Mouse (Mus musculus) limb, embryonic 12.5 days (tissue): ENCODE results near the gene Slc11a1. TPM values are rescaled to one million over a fixed set of nuclear protein-coding genes. Genes with fewer than 3 reads are reported as not detected.
A peak's percentile ranks its signal among the peaks of the same experiment; 100 is the strongest.

ENCODE experiments used
- ATAC-seq: fragments of 200-750 bp; cut with Nextera tagmentation; 2 replicates; pipeline ENCODE4 v1.8.0; 2017; ENCODE audit warnings: low read depth, moderate TSS enrichment; ENCODE audit not compliant: insufficient number of reproducible peaks, insufficient read depth, low FRiP score, low TSS enrichment
- H3K27ac ChIP-seq: fragments of 300-500 bp; sonication (generic); 2 replicates; pipeline ENCODE4 v1.5.1; 2016; ENCODE audit warnings: mild to moderate bottlenecking, moderate library complexity
- H3K27me3 ChIP-seq: fragments of 300-500 bp; sonication (generic); 2 replicates; pipeline ENCODE4 v1.6.1; 2016; ENCODE audit warnings: mild to moderate bottlenecking, moderate library complexity
- H3K36me3 ChIP-seq: fragments of 300-500 bp; sonication (generic); 2 replicates; pipeline ENCODE4 v1.6.1; 2016; ENCODE audit warnings: mild to moderate bottlenecking, moderate library complexity
- H3K4me1 ChIP-seq: fragments of 300-500 bp; sonication (generic); replicated peaks from 2 replicates; pipeline ENCODE4 v1.6.1; 2016
- H3K4me2 ChIP-seq: fragments of 300-500 bp; sonication (generic); 2 replicates; pipeline ENCODE4 v1.6.1; 2016; ENCODE audit warnings: mild to moderate bottlenecking, moderate library complexity
- H3K4me3 ChIP-seq: fragments of 300-500 bp; sonication (generic); replicated peaks from 2 replicates; pipeline ENCODE4 v1.5.1; 2016; ENCODE audit warnings: mild to moderate bottlenecking
- H3K9ac ChIP-seq: fragments of 300-500 bp; sonication (generic); replicated peaks from 2 replicates; pipeline ENCODE4 v1.6.1; 2016; ENCODE audit warnings: mild to moderate bottlenecking, moderate library complexity
- H3K9me3 ChIP-seq: fragments of 300-500 bp; sonication (generic); 2 replicates; pipeline ENCODE4 v1.6.1; 2016; ENCODE audit warnings: mild to moderate bottlenecking, moderate library complexity
- WGBS: fragments of 180-500 bp; shearing (Covaris S2); methylation state at CpG from one replicate; pipeline ENCODE4 v1.1.7; 2016; 5-methylcytosine and 5-hydroxymethylcytosine counted together
- polyA plus RNA-seq: library from polyadenylated mRNA; unstranded; fragments of >200 nt; fragmentation: Nextera tagmentation; extraction: Ambion mirVana; gene quantifications from 2 replicates; pipeline ENCODE4 v1.2.1, GENCODE M21; 2016

The Slc11a1 gene
- polyA plus RNA-seq, 1 experiment from 2014 or later = 0.85 TPM

DNA sequence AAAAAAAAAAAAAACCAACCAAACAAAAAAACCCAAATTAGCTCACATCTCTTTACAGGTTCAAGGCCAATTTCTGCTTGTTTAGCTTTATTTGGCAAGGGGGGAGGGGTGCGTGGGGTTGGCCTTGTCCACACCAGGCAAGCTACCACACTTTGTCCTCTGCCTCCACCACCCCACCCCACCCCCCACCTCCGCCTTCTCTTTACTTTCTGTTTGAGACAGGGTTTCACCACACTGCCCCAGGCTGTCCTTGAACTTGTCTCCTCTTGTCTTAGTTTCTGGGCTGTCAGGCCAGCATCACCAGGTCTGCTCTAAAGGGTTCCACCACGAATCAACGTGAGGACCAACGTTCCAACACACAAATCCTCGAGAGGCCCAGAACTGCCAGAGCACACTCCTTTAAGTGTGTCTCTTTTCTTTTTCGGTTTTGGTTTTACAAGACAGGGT is 4.1 kb downstream of the Slc11a1 start:
- peaks cover 17% of the 10 kb centered on the region for H3K4me1 ChIP-seq
- WGBS = 81% methylated on average over 7 of the region's 7 CpGs
- no peak overlapping the region for H3K4me3 ChIP-seq
- H3K9ac ChIP-seq = no peak overlapping the region
- H3K27ac ChIP-seq = no peak overlapping the region
- ATAC-seq = no peak
- no peaks in the 10 kb centered on the region for H3K36me3 ChIP-seq
- no peaks in the 10 kb centered on the region for H3K27me3 ChIP-seq
- H3K4me2 ChIP-seq = no peak overlapping the region
- no peaks in the 10 kb centered on the region for H3K9me3 ChIP-seq

GRCm38 (mm10) chr1:74380484-74380883 is 5.5 kb downstream of the Slc11a1 start:
- H3K36me3 ChIP-seq = no peaks in the 10 kb centered on the region
- peaks cover 15% of the 10 kb centered on the region for H3K4me1 ChIP-seq
- no peak overlapping the region for H3K9ac ChIP-seq
- no peaks in the 10 kb centered on the region for H3K9me3 ChIP-seq
- ATAC-seq = no peak
- 86% methylated on average over 5 of the region's 5 CpGs for WGBS
- no peak overlapping the region for H3K27ac ChIP-seq
- H3K4me2 ChIP-seq = no peak overlapping the region
- H3K4me3 ChIP-seq = no peak overlapping the region
- H3K27me3 ChIP-seq = no peaks in the 10 kb centered on the region

- no peak overlapping the region for H3K9ac ChIP-seq
- no peaks in the 10 kb centered on the region for H3K9me3 ChIP-seq
- H3K36me3 ChIP-seq = no peaks in the 10 kb centered on the region
- H3K4me2 ChIP-seq = no peak overlapping the region
- 90% methylated on average over 10 of the region's 10 CpGs for WGBS
- H3K4me3 ChIP-seq = no peak overlapping the region
- H3K4me1 ChIP-seq = peaks cover 4% of the 10 kb centered on the region
- no peak overlapping the region for H3K27ac ChIP-seq
- H3K27me3 ChIP-seq = no peaks in the 10 kb centered on the region
- no peak for ATAC-seq
Observed at GRCm38 (mm10) chr1:74381588-74382021, 6.6 kb downstream of the Slc11a1 start.

DNA sequence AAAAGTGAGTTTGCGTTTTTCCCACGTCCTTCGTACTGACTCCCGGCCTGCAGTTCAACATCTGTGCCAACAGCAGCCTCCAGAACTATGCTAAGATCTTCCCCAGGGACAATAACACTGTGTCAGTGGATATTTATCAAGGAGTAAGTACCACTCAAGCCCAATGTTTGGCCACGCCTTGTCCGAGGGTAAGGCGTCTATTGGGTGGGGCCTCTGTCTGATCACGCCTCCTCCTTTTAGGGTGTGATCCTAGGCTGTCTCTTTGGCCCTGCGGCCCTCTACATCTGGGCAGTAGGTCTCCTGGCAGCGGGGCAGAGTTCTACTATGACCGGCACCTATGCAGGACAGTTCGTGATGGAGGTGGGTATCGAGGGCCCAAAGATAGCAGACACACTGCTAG is 8.4 kb downstream of the Slc11a1 start:
- no peak overlapping the region for H3K4me2 ChIP-seq
- no peaks in the 10 kb centered on the region for H3K36me3 ChIP-seq
- ATAC-seq = no peak
- no peak overlapping the region for H3K4me3 ChIP-seq
- WGBS = 86% methylated on average over 13 of the region's 13 CpGs
- no peaks in the 10 kb centered on the region for H3K27me3 ChIP-seq
- peaks cover 9% of the 10 kb centered on the region; the same call in 1 of the 2 replicates for H3K4me1 ChIP-seq
- H3K9ac ChIP-seq = no peak overlapping the region
- H3K27ac ChIP-seq = no peak overlapping the region
- no peaks in the 10 kb centered on the region for H3K9me3 ChIP-seq

GRCm38 (mm10) chr1:74384525-74384924 is 9.5 kb downstream of the Slc11a1 start:
- WGBS = 86% methylated on average over 8 of the region's 8 CpGs
- H3K4me1 ChIP-seq = peaks cover 14% of the 10 kb centered on the region
- no peaks in the 10 kb centered on the region for H3K36me3 ChIP-seq
- H3K9ac ChIP-seq = no peak overlapping the region
- no peak overlapping the region for H3K4me3 ChIP-seq
- no peaks in the 10 kb centered on the region for H3K9me3 ChIP-seq
- ATAC-seq = no peak
- H3K27ac ChIP-seq = 0 out of 2 replicates have a peak overlapping the region, but pooled peaks have one; percentile 4
- no peaks in the 10 kb centered on the region for H3K27me3 ChIP-seq
- no peak overlapping the region for H3K4me2 ChIP-seq

- Histone ChIP-seq H3K4me1 (peaks cover 19% of the 10 kb centered on the region), H3K36me3 (no peaks in the 10 kb centered on the region), H3K4me2 (no peak overlapping the region), H3K9ac (no peak overlapping the region), H3K9me3 (no peaks in the 10 kb centered on the region), H3K27ac (0 out of 2 replicates have a peak overlapping the region, but pooled peaks have one; percentile 4), H3K27me3 (no peaks in the 10 kb centered on the region), H3K4me3 (no peak overlapping the region)
- ATAC-seq = no peak
- WGBS = 91% methylated on average over 10 of the region's 10 CpGs
Observed at GRCm38 (mm10) chr1:74385064-74385463, 10.1 kb downstream of the Slc11a1 start.

GRCm38 (mm10) chr1:74385531-74385930 is 10.5 kb downstream of the Slc11a1 start:
- Histone ChIP-seq H3K4me3 (no peak overlapping the region), H3K27ac (no peak overlapping the region), H3K27me3 (no peaks in the 10 kb centered on the region), H3K4me2 (no peak overlapping the region), H3K4me1 (peaks cover 24% of the 10 kb centered on the region), H3K9me3 (no peaks in the 10 kb centered on the region), H3K36me3 (no peaks in the 10 kb centered on the region), H3K9ac (no peak overlapping the region)
- 85% methylated on average over 8 of the region's 8 CpGs for WGBS
- ATAC-seq = no peak

- Histone ChIP-seq H3K9ac (peak overlapping the region; percentile 65), H3K4me3 (peak overlapping the region; percentile 52), H3K4me1 (peaks cover 29% of the 10 kb centered on the region), H3K4me2 (peak overlapping the region; percentile 65), H3K9me3 (no peaks in the 10 kb centered on the region), H3K27ac (peak overlapping the region; percentile 98), H3K27me3 (no peaks in the 10 kb centered on the region), H3K36me3 (no peaks in the 10 kb centered on the region)
- no peak for ATAC-seq
- WGBS = 67% methylated on average over 7 of the region's 10 CpGs
Observed at GRCm38 (mm10) chr1:74386363-74386713, 11.3 kb downstream of the Slc11a1 start.

- Histone ChIP-seq H3K27ac (peak overlapping the region; percentile 98), H3K27me3 (no peaks in the 10 kb centered on the region), H3K4me3 (peak overlapping the region; percentile 52), H3K9me3 (no peaks in the 10 kb centered on the region), H3K4me2 (peak overlapping the region; percentile 65), H3K9ac (peak overlapping the region; percentile 65), H3K4me1 (peaks cover 29% of the 10 kb centered on the region), H3K36me3 (no peaks in the 10 kb centered on the region)
- ATAC-seq = peak; percentile 89
- under 1% methylated on average over 26 of the region's 26 CpGs for WGBS
Observed at GRCm38 (mm10) chr1:74386714-74387385, 11.9 kb downstream of the Slc11a1 start.

DNA sequence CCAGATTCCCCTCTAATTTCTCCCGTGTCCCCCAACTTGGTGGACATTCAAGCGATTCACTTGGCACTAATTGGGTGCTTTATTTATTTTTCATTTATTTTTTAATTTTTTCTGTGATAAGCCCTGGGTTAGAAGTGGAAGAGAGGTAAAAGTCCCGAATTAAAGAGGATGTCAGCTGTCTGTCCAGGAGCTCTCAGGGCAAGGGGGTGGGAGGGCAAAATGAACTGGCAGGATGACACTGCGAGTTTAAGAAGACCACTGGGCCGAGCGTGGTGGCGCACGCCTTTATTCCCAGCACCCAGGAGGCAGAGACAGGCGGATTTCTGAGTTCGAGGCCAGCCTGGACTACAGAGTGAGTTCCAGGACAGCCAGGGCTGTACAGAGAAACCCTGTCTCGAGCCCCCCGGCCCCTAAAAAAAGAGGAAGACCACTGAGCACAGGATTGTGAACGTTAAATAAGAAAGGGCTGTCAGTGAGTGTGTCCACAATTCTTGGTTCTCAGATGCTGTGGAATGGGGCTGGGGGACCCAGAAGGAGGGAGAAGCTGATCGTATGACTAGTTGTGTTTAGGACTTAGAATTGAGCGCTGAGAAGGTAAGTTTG is 12.5 kb downstream of the Slc11a1 start:
- Histone ChIP-seq H3K36me3 (no peaks in the 10 kb centered on the region), H3K9me3 (no peaks in the 10 kb centered on the region), H3K4me2 (peak overlapping the region; percentile 65), H3K4me1 (peaks cover 29% of the 10 kb centered on the region), H3K27me3 (no peaks in the 10 kb centered on the region), H3K27ac (peak overlapping the region; percentile 98), H3K9ac (no peak overlapping the region), H3K4me3 (peak overlapping the region; percentile 52)
- WGBS = 62% methylated on average over 15 of the region's 15 CpGs
- ATAC-seq = no peak

DNA sequence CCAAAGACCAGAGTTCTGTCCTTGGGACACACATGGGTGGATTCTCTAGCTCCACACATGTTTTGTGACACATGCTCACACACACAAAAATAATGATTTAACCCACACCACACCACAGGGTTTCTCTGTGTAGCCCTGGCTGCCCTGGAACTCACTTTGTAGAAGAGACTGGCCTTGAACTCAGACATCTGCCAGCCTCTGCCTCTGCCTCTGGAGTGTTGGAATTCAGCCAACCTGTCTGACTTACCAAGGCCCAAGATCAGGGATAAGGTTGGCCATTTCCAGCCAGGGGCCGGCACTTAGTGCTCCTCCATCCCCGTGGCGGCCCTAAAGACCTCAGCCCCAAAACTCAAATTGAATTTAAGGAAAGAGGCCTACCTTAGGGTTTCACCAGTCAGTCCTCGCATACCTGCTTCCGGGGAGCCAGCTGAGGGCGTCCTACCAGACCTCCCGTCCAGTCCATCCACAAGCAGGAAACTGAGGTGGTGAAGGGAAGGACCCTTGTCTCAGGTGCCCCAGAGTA is 13.5 kb downstream of the Slc11a1 start:
- H3K9ac ChIP-seq = no peak overlapping the region
- H3K27ac ChIP-seq = peak overlapping the region; percentile 98; the same call in 1 of the 2 replicates
- H3K4me2 ChIP-seq = no peak overlapping the region
- 76% methylated on average over 7 of the region's 7 CpGs for WGBS
- H3K4me1 ChIP-seq = peaks cover 39% of the 10 kb centered on the region
- H3K4me3 ChIP-seq = no peak overlapping the region
- no peaks in the 10 kb centered on the region for H3K27me3 ChIP-seq
- H3K9me3 ChIP-seq = no peaks in the 10 kb centered on the region
- no peak for ATAC-seq
- peaks cover 5% of the 10 kb centered on the region for H3K36me3 ChIP-seq
